Mouse (Mus musculus) heart, embryonic 16.5 days (tissue): Measurements from ENCODE around the gene Med11. TPM values are rescaled to one million over a fixed set of nuclear protein-coding genes. Genes with fewer than 3 reads are reported as not detected.

Experiments used
- ATAC-seq: fragments of 200-750 bp; cut with Nextera tagmentation; replicated peaks from 2 replicates; pipeline ENCODE4 v1.8.0; 2017; ENCODE audit warnings: moderate number of reproducible peaks; ENCODE audit not compliant: insufficient read depth, low FRiP score; ENCODE audit errors: extremely low read depth
- H3K27ac ChIP-seq: fragments of 300-500 bp; sonication (generic); 2 replicates; pipeline ENCODE4 v1.5.1; 2014; ENCODE audit warnings: mild to moderate bottlenecking, low read length, control low read depth, moderate library complexity
- H3K27me3 ChIP-seq: fragments of 300-500 bp; sonication (generic); 2 replicates; pipeline ENCODE4 v1.6.1; 2014; ENCODE audit warnings: low read length, mixed read lengths; ENCODE audit not compliant: control insufficient read depth, insufficient read depth
- H3K36me3 ChIP-seq: fragments of 300-500 bp; sonication (generic); 2 replicates; pipeline ENCODE4 v1.6.1; 2014; ENCODE audit not compliant: control insufficient read depth, insufficient read depth
- H3K4me1 ChIP-seq: fragments of 300-500 bp; sonication (generic); 2 replicates; pipeline ENCODE4 v1.6.1; 2014; ENCODE audit warnings: low read length, mixed read lengths; ENCODE audit not compliant: control insufficient read depth, insufficient read depth
- H3K4me2 ChIP-seq: fragments of 300-500 bp; sonication (generic); 2 replicates; pipeline ENCODE4 v1.6.1; 2014; ENCODE audit warnings: low read depth, mild to moderate bottlenecking, control low read depth, low read length
- H3K4me3 ChIP-seq: fragments of 300-500 bp; sonication (generic); 2 replicates; pipeline ENCODE4 v1.5.1; 2014; ENCODE audit warnings: mild to moderate bottlenecking, control low read depth, low read length
- H3K9ac ChIP-seq: fragments of 300-500 bp; sonication (generic); 2 replicates; pipeline ENCODE4 v1.6.1; 2014; ENCODE audit warnings: low read length, control low read depth
- H3K9me3 ChIP-seq: fragments of 300-500 bp; sonication (generic); replicated peaks from 2 replicates; pipeline ENCODE4 v1.6.1; 2016; ENCODE audit warnings: low read length; ENCODE audit not compliant: control insufficient read depth
- WGBS: fragments of 180-500 bp; shearing (Covaris S2); extraction: QIAGEN DNeasy Blood & Tissue Kit; methylation state at CpG from one replicate; pipeline ENCODE4 v1.1.7; 2014; 5-methylcytosine and 5-hydroxymethylcytosine counted together
- polyA plus RNA-seq: library from polyadenylated mRNA; unstranded; fragments of >200 nt; fragmentation: Nextera tagmentation; extraction: Ambion mirVana; gene quantifications from 2 replicates; pipeline ENCODE4 v1.2.1, GENCODE M21; 2015

Gene Med11
- polyA plus RNA-seq, 1 experiment from 2014 or later: 27.8 TPM

DNA sequence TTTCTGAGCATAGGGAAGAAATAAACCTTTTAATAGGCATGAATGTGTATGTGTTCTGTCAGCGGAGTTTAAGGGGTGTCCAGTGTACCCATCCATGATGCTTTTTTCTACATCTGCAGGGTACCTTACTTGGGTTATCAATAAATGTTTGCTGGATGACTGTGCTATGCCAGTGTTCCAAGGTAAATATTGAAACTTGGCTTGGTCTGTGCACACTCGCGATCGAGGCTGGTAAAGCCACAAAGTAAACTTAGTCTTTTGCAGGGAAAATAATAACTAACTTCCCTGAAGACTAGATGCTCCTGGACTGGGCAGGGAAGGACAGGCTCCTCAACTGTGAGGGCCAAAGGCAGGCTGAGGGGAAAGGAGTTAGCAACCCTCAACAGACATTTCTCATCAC lies 11.1 kb upstream of the Med11 start:
- Histone ChIP-seq H3K9ac (no peak overlapping the region), H3K36me3 (peaks cover 13% of the 10 kb centered on the region), H3K4me2 (no peak overlapping the region), H3K27ac (no peak overlapping the region), H3K4me1 (no peaks in the 10 kb centered on the region), H3K27me3 (no peaks in the 10 kb centered on the region), H3K4me3 (no peak overlapping the region), H3K9me3 (no peaks in the 10 kb centered on the region)
- no peak for ATAC-seq
- WGBS: 84% methylated on average over 4 of the region's 4 CpGs

DNA sequence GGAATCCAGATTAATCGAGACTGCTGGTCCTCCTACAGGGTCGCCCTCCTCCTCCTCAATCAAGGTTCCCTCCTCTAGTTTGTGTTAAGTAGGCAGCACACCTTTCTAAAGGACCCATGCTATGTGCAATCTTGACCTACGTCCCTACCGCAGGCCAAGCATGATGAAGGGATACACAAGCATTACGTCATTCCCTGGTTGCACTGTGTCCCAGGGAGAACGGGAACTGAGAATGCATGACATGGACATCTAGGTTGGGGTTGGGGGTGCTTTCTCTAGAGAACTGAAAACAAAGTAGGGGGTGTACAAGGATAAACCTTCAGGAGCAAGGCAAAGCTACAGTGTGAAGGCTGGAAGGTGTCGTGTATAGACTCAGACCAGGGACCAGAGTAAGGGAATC lies 9.8 kb upstream of the Med11 start:
- no peaks in the 10 kb centered on the region for H3K4me1 ChIP-seq
- WGBS: 92% methylated on average over 7 of the region's 7 CpGs
- H3K36me3 ChIP-seq: peaks cover 12% of the 10 kb centered on the region
- no peak overlapping the region for H3K4me3 ChIP-seq
- no peaks in the 10 kb centered on the region for H3K9me3 ChIP-seq
- H3K27me3 ChIP-seq: no peaks in the 10 kb centered on the region
- H3K27ac ChIP-seq: no peak overlapping the region
- H3K9ac ChIP-seq: no peak overlapping the region
- no peak for ATAC-seq
- H3K4me2 ChIP-seq: no peak overlapping the region

DNA sequence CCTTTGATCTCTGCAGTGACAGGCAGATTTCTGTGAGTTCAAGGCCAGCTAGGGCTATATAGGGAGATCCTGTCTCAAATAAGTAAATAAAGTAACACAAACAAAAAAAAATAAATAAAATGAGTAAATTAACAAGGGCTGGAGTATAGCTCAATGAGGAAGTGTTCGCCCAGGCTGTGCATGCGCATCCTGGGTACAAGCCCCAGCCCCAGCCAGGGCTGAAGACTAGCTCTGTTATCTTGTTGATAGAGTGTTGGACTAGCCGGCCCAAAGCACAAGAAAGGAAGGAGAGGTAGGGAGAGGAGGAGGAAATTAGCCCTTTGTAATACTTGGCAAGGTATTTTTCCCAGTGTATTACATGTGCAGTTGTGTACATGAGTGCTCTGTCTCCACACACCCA lies 7.8 kb upstream of the Med11 start:
- Histone ChIP-seq H3K36me3 (peaks cover 9% of the 10 kb centered on the region; the same call in 1 of the 2 replicates), H3K27me3 (no peaks in the 10 kb centered on the region), H3K4me1 (no peaks in the 10 kb centered on the region), H3K27ac (no peak overlapping the region), H3K4me2 (no peak overlapping the region), H3K4me3 (no peak overlapping the region), H3K9ac (no peak overlapping the region), H3K9me3 (no peaks in the 10 kb centered on the region)
- WGBS: 65% methylated on average over 3 of the region's 3 CpGs
- no peak for ATAC-seq

DNA sequence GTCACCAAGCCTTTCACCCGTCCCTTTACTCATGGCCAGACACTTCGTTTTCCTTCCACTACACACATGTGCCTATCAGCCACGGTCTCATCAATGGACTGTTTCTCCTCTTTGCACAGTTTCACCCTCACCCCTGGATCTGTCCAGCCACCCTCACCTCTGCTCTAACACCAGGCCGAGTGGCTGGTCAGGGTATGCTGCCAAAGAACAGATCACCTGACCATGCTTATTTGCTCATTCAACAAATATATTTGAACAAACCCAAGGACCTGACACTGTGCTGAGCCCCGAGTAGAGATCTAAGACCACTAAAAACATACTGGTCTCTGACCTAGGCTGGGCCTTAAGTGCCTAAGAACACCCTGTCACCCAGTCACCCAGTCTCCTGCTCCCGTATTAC lies 7.1 kb upstream of the Med11 start:
- peaks cover 8% of the 10 kb centered on the region; the same call in 1 of the 2 replicates for H3K36me3 ChIP-seq
- H3K27ac ChIP-seq: no peak overlapping the region
- no peaks in the 10 kb centered on the region for H3K4me1 ChIP-seq
- WGBS: 68% methylated on average over 6 of the region's 6 CpGs
- no peak for ATAC-seq
- no peak overlapping the region for H3K9ac ChIP-seq
- H3K27me3 ChIP-seq: no peaks in the 10 kb centered on the region
- H3K9me3 ChIP-seq: no peaks in the 10 kb centered on the region
- no peak overlapping the region for H3K4me2 ChIP-seq
- no peak overlapping the region for H3K4me3 ChIP-seq

DNA sequence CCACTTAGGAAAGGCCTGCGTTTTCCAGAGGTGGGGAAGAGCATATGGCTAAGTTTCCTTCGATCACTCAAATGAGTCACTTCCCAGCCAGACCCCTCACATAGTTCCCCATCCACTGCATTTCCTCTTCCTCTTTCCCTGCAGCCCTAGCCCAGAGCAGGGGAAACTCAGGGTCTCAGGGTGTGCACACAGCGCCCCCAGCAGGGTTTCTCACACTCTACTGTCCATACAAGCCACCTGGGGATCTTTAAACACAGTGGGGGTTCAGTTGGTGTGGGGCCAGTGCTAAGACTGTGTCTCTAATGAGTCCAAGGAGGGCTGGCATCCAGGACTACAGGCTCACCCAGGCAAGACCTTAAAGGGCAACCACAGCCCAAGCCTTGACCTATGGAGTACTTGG lies 5.0 kb upstream of the Med11 start:
- H3K4me1 ChIP-seq: no peaks in the 10 kb centered on the region
- H3K9ac ChIP-seq: no peak overlapping the region
- 0 out of 2 replicates have a peak, but pooled peaks cover 2% of the 10 kb centered on the region for H3K36me3 ChIP-seq
- no peak overlapping the region for H3K27ac ChIP-seq
- H3K27me3 ChIP-seq: no peaks in the 10 kb centered on the region
- no peak for ATAC-seq
- WGBS: 24% methylated on average over 3 of the region's 3 CpGs
- H3K4me3 ChIP-seq: no peak overlapping the region
- H3K4me2 ChIP-seq: no peak overlapping the region
- no peaks in the 10 kb centered on the region for H3K9me3 ChIP-seq

DNA sequence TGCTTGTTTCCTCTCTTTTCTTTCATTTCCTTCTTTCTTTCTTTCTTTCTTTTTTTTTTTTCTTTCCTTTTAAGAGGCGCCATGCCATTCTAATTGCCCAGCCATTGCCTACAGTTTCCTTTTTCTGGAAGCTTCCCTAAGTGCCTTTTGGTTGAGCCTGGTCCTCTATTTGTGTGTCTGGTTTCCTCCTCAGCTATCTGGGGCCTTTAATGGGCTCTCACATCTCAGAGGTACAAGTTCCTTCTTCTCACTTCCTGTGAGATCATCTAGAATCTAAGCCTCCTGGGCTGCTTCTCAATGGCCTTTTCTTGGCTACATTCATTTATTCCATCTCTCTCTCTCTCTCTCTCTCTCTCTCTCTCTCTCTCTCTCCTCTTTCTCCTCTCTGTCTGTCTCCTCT lies 4.3 kb upstream of the Med11 start:
- Histone ChIP-seq H3K27me3 (no peaks in the 10 kb centered on the region), H3K36me3 (no peaks in the 10 kb centered on the region), H3K9ac (no peak overlapping the region), H3K9me3 (no peaks in the 10 kb centered on the region), H3K4me2 (no peak overlapping the region), H3K4me3 (no peak overlapping the region), H3K4me1 (peaks cover 2% of the 10 kb centered on the region), H3K27ac (no peak overlapping the region)
- ATAC-seq: no peak
- 76% methylated on average over 1 of the region's 1 CpGs for WGBS

DNA sequence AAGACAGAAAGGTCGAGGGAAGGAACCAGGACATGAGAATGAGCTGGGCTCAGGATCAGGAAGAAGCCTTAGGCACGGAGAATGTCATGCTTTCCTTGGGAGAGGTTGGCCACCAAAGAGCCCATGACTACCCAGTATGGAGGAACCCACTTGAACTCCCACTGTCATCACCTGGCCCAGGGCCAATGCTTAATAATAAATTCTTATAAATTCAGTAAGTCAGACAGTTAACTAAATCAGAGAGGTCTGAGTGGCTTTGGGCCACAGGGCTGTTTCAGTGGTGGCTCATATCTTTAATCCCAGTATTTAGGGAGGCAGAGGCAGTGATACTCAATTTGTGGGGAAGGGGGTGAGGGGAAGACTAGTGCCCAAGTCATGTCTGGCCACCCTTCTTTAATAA lies 793 bp upstream of the Med11 start:
- H3K4me1 ChIP-seq: peaks cover 12% of the 10 kb centered on the region
- no peak for ATAC-seq
- H3K36me3 ChIP-seq: peaks cover 2% of the 10 kb centered on the region; the same call in 1 of the 2 replicates
- H3K27me3 ChIP-seq: no peaks in the 10 kb centered on the region
- H3K4me3 ChIP-seq: no peak overlapping the region
- H3K9me3 ChIP-seq: no peaks in the 10 kb centered on the region
- H3K27ac ChIP-seq: no peak overlapping the region
- H3K4me2 ChIP-seq: no peak overlapping the region
- WGBS: 63% methylated on average over 2 of the region's 2 CpGs
- no peak overlapping the region for H3K9ac ChIP-seq

DNA sequence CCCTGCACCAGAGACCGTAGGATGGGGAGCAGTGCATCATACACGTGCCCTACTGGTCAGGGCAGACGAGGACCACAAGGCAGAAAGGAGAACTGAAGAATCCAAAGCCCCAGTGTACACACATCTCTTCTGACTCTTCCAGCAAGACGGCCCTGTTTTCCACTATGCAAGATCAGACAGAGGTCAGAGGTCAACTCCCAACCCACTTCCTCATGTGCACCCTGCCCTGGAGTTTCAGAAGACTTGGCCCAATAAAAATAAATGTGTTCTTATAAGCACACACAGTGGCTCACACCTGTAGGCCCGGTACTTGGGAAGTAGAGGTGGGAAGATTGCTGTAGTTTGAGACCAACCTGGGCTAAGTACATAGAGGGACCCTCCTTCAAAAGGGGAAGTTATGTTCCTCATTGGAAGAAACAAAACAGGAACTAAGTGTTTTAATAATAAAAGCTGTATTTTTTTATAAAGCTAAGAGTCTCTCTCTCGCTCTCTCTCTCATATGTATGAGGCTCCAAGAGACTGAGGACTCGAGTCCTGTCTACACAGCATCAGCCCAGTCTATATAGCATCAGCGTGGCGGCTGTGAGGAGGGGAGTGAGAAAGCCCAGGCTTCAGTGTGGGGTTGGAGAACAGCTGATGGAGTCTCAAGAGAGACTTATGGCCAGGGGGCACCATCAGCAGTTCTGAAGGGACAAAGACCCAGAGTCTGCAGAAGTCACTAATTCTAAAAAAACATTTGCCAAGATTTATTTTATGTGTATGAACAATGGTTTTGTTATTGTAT lies 1.7 kb downstream of the Med11 start:
- no peak overlapping the region for H3K9ac ChIP-seq
- ATAC-seq: no peak
- H3K27ac ChIP-seq: no peak overlapping the region
- H3K4me3 ChIP-seq: no peak overlapping the region
- H3K4me2 ChIP-seq: no peak overlapping the region
- peaks cover 2% of the 10 kb centered on the region; the same call in 1 of the 2 replicates for H3K36me3 ChIP-seq
- H3K4me1 ChIP-seq: peaks cover 12% of the 10 kb centered on the region
- H3K27me3 ChIP-seq: peaks cover under 1% of the 10 kb centered on the region; the same call in 1 of the 2 replicates
- 82% methylated on average over 9 of the region's 9 CpGs for WGBS
- H3K9me3 ChIP-seq: no peaks in the 10 kb centered on the region
